Mouse (Mus musculus): ENCODE data around the gene Ccl4.

DNA sequence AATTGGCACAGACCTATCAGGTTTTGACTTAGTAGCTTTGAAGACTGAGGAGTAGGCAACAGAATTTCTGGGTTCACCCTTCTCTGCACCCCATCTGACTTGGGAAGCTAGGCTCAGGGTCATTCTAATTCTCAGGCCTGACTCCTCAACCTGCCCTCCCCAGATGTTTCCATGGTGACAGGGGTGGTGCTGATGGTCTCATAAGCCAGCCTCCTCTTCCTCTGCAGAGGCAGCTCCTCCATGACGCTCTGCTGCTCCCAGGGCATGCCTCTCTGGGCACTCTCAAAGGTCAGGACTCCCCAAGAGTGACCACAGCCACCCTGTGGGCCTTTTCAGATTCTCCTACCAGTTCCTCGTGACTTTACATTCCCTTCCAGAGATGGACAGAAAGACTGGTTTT is 23.4 kb upstream of the Ccl4 start:
- no peak for TF ChIP-seq GATA1 (IDR thresholded peaks at IDR 0.05; ENCODE audit: borderline replicate concordance, low read length)
- TF ChIP-seq CTCF (IDR thresholded peaks at IDR 0.05; ENCODE audit: low read depth, low read length) = no peak

All from G1E (cell line).